Mouse (Mus musculus) urinary bladder, postnatal 14 days (tissue): ENCODE results near the gene Shisal1.
A peak's percentile ranks its signal among the peaks of the same experiment; 100 is the strongest.

Experiments used
- DNase-seq: peaks from one replicate; pipeline ENCODE4 v3.0.0; 2021; ENCODE audit warnings: low spot score

Shisal1 gene

DNA sequence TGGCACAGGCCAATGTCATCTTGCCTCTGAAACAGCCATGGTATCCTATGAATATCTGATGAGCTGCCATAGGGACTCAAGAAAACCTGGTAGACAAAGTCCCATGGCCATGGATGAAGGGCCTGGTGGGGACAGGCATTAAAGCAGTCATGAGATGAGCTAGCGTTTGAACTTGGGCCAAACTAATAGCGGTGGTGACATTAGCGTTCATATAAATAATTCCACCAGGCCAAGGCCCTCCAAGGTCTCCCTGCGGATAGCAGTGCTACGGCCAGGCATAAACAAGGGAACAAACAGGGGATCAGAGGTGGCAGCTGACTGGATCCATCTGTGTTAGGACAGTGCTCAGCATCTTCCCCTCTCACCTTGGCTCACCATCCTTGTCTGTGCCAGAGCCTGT, 21.2 kb downstream of the Shisal1 start:
- DNase-seq, result no peak

DNA sequence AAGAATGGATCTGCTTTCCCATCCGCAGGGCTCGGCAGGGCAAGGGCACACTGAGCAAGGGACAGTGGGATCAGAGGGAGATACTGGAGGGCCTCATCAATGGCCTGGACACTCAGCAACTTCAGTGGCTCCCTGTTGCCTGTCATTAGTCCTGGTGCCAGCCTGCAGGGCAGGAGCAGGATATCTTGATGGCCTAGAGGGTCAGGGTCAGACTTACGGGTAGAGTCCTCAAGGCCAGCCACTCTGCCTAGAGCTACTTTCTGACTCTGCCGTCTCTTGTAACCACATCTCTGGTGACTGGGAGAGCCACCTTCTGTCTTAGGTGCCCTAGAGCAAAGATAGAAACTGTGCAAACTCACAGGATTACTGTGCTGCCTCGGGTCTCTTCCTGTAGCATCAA, 23.1 kb downstream of the Shisal1 start:
- DNase-seq, result no peak

DNA sequence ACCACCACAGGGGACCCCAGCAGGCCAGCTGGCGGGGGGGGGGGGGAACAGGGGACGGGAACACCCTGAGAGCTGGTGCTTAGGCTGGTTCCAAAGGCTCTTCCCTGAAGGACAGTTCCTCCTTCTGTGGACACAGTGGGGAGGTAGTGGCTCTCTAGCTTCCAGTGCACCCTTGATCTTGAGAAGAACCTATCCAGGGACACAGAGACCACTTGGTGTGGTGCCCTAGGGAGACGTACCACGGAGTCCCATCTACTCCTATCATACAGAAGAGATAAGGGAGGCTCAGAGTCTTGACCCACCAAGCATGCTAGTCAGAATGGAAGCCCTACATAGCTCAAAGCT, 28.7 kb downstream of the Shisal1 start:
- DNase-seq, result no peak

DNA sequence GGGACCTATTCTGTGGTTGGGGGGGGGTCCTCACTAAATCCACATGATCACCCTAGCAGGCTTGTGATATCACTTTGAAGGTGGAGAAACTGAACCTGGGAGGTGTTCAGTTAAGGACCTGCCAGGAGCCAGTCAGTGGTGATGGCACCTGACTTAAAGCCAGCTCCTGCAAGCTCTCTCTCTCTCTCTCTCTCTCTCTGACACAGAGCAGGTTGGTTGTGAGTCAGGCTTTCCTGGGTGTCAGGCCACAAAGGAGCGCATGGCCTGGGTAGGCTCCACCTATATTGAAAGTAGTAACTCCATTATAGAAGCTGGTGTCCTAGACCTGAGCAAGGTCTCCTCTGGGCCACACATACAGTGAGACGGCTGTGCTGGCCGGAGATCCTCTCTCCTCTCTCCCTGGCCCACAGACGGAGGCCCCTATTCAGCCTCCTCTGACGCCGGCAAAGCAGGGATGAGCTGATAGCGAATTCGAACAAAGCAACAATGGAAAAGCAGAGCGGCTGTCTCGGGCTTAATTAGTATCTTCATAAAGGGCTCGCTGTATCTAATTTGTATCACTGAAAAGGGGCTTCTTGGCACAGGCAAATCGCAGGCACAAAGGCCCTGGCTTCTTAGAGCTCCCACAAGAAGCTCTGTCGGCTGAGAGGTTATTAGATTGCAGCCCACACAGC, 29.2 kb downstream of the Shisal1 start:
- DNase-seq, result no peak

DNA sequence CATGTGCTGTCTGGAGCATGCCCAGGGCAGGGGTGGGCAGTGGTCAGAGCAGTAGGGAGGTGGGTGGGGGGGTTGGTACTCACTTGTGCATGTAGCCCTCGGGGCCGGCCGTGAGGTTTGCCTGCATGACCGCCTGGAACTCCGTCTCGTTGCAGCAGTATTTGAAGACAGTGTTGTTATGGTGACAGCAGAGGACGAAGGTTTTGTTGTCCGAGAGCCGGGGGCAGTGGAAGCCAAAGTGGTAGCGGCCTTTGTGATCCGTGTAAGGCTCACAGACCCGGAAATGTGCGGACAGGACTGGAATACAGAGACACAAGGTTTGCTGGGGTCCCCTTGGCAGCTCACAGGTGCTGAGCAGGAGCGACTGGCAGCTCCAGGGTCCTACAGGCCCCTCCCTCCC, 29.9 kb downstream of the Shisal1 start:
- DNase-seq, result no peak

DNA sequence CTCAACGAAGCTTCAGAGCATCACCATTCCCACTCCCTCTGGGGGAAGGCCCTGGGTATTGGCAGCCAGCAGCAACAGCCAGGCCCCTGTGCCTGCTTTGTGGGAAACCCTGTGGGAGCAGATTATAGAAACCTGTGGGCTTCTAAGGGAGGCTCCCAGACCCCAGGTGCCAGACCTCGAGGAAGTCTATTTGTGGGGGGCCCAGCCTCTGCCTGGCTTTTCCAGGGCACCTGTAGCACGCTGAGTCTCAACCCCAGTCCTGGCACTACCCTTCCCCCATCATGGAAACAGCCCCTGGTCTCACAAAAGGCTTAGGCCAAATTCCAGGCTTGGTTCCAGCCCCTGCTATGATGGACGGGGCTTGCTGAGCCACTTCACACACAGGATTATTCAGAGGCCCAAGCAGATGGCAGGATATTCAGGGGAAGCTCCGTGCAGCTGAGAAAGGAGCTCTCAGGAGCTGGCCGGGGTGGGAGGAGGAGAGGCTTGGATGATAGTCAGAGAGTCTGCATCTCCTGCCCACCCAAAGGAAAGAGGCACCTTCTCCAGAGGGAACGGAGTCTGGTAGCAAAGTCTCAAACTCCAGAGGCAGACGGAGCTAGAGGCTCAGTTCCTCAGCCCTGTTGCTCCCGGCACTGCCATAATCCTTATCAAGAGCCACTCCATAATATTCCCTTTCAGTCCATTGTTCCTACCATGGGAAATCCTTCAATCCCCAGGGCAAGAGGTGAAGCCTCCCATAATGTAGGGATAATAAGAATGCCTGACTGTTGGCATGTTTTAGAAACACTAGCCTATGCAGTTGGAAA, 32.7 kb downstream of the Shisal1 start:
- DNase-seq, result no peak

DNA sequence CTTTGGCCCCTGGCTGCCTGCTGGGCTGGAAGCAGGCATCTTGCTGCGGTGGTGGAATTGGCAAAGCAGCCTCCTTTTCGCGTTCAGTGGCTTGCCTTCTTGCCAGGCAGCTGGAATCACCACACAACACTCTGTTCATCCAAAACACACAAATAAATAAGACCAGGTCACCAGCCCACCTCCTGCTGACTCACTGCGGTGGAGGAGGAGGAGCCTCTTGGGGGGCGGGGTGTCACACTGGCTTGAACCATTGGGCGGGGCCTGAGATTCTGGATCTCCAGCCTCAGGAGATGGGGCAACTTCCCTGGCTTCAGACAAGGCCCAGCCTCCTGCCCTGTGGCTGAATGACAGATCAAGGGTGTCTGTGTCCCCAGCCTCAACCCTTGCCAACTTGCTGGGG, 34.5 kb downstream of the Shisal1 start:
- peak; percentile 86 for DNase-seq

DNA sequence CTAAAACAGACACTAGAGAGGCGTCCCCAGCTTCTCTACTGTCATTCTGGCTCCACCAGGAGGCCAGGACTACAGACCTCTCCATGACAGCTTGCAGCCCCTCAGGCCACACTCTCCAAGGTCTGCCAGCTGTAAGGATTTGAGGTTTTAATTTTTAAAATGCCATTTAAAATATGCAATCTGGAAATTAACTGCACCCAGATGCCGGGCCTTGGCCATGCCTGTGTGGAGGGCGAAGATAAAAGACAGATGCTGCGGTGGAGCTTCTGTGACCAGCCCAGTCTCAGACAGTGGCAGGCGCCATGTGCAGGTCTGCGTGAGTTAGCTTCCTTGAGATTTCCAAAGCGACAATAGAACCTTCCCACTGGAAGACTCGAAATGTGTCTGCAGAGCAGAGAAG, 36.8 kb downstream of the Shisal1 start:
- DNase-seq, result no peak

DNA sequence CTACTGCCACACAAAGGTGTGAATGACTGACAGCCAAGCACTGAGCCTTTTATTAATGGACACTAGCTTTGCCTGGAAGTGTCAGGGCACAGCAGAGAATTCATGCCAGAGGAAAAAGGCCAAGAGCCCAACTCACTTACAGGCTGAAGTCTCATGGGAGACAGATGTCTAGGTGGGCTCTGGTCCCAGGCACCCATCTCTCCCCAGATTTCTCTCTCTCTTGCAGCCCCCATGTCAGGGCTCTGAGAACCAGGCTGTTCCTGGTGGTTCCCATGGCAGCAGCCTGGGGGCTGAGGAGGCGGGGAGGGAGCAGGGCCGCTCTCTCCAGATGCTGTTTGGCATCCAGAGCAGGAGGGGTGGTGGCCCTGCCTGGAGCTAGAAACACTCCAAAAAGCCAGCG, 38.3 kb downstream of the Shisal1 start:
- DNase-seq, result no peak

DNA sequence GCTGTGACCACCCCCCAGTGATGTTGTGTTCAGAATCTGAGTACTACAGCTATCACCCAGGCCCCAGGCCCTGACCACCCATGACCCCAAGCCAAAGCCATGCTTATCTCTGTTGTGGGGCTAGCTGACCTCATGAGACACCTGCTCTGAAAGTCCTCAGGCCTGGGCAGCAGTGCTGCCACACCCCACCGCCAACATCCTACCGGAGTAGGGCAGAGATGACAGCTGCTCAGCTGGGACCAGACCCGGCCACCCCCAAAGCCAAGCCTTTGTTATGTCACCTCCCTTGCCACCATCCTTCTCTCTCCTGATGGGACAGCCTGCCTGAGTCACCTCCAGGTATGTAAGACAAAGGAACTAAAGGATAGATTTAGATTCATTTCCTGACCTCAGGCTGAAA, 41.1 kb downstream of the Shisal1 start:
- no peak for DNase-seq

DNA sequence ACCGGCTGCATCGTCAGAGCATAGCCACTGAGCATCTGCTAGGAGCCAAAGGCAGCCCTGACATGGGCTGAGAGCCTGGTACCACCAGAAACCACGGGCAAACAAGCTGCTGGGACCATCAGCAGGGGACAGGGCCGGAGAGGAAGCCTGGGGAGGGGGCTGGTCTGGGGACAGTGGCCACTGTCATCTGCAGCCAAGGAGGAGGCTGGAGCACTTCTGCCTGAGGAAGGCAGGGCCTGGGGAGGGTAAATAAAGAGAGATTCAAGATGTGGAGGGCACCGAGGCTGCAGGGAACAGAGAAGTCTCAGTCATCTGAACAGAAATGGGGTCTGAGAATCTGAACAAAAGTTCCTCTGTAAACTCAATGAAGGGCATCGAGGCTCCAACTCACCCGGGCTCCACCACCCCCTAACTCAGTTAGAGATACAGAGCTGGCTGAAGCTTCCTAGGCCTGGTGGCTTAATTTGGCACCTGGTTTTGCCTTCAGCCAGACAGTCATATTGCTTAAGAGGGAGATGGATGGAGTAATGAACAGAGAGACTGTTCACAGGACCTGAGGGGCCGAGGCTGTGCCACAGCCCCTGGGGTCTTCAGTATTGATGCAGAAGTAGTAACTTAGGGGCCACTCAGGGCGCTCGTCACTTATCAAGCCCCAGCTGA, 43.3 kb downstream of the Shisal1 start:
- no peak for DNase-seq

DNA sequence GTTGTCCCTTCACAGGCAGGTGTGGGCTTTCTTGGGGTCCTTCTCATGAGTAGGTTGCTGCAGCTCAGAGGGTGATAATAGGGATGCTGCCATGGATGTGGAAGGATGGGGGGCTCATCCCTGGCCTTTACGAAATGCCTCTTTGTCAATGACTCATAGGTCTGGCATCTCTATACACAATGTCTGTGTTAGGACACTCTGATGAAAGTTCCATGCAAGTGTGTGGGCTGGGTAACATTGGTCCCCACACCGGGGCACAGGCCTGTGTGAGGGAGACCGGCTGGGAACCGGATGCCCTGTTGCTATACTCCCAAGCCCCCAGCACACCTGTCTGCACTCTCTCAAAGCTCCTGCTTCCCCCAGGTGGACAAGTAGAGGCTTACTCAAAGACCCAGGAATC, 48.3 kb downstream of the Shisal1 start:
- no peak for DNase-seq

DNA sequence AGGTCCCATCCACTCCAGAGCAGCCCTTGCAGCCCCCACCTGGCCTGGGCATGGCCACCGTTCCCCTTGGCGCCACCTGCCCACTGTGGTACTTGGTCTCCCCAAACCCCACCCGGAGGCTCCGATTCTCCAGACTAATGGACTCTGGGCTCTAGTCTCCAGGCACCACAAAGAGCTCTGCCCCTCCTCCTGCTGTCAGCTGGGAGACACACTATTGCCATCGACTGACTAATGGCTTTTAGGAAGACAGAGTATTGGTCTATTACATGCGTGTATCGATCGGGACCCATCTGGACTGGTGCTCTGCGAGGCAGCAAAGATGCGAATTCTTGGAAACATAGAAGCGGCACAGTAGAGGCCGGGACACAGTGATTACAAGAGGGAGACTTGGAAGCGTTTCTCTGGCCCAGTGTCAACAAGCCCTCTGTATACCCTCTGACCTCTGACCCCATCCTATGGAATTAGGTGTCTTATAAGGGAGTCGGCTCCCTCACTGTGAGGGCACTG, 49.2 kb downstream of the Shisal1 start:
- DNase-seq, result no peak

DNA sequence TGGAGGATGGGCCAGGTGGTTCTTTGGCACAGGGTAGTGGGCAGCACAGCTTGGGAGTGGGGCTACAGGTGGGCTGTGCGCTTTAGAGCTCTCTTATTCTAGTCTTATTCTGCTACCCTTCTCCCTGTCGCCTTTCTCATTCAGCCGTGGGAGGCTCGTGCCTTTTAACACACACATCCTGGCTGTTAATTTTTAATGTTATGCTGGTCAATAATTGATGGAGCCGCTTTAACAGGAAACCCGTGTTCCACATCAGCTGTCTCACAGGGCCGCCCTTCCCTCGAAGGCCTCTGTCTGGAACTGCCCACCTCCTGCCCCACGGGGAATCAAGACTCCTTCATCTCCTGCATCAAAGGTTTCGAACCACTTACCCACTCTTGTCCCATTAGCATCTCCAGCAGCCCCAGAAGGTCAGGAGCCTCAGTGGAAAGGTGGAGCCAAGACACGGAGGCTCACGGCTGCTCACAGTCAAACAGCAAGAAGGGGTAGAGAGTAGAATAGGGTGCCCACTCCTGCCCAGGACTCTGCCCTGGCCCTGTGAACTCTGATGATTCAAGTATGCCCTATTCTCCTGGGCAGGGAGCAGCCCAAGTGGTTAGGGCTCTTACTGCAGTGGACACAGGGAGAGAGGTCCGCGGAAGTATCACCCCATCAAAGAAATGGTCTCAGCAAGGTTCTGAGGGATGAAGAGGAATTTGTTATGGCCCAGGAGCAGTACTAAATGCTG, 51.4 kb downstream of the Shisal1 start:
- no peak for DNase-seq

DNA sequence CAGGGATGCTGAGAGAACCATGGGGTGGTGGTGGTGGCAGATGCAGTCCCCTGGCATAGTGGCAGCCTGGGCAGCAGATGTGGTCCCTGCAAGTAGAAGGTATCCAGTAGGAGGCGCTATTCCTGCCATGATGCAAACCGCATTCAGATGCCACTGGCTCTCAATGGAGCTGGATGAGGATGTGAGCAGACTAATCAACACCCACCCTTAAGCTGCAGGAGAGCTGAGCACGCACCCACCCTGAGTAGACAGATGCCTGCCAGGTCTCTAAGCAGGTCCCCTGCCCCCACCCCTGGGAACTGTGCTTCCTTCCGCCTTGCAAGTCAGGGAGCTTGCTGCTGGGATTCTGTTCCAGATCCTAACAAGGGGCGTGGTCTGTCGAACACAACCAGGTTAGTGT, 53.6 kb downstream of the Shisal1 start:
- no peak for DNase-seq

DNA sequence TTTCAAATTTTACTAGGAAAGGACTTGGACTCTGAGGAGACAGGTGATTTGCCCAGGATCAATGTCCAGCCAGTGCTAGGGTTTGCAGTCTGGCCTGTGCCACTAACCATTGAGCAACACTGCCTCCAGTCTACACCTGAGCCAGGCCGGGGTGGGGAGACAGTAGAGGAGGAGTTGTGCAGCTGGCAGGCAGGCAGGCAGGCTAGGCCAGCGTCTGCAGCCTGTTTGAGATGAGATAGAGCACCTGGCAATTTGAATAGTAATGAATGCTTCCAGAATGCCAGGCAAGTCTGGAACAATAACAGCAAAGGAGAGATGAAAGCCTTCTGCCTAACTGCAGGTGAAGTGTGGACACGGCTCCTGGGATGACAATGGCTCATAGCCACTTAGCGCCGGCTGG, 54.1 kb downstream of the Shisal1 start:
- DNase-seq, result no peak

DNA sequence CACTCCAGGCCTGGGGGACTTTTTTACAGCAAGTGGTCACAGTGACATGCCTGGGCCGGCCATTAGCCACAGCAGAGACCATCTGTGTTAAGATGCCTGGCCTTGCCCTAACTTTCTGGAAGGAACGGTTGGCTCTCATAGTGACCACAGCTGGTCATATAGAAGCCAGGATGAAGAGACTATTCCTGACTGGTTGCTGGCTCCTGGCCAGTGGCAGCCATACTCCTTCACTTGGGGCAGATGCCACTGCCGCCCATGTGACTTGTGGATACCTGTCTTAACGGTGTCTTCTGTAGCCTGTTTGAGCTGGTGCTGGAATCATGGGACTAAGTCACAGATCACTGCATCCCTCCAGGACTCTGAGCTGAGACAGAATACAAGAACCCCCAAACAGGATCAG, 54.8 kb downstream of the Shisal1 start:
- DNase-seq, result no peak

DNA sequence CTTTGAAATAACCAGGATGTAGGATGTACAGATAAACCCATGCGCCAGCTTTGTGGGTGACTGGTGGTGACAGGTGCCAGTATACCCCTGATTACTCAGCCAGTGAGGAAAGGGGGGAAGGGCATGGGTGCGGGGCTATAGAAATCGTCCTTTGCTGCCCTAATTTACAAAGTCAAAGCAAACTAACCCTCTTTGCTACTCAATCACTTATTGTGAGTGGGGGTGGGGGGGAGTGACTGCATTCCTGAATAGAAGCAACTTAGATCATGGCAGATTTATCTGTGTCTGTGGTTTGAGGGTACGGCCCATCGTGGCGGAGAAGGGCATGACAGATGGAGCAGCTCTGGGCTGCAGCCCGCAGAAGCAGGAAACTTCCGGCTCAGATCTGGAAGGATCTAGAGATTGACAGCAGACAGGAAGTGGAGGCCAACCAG, 58.2 kb downstream of the Shisal1 start:
- DNase-seq, result no peak

DNA sequence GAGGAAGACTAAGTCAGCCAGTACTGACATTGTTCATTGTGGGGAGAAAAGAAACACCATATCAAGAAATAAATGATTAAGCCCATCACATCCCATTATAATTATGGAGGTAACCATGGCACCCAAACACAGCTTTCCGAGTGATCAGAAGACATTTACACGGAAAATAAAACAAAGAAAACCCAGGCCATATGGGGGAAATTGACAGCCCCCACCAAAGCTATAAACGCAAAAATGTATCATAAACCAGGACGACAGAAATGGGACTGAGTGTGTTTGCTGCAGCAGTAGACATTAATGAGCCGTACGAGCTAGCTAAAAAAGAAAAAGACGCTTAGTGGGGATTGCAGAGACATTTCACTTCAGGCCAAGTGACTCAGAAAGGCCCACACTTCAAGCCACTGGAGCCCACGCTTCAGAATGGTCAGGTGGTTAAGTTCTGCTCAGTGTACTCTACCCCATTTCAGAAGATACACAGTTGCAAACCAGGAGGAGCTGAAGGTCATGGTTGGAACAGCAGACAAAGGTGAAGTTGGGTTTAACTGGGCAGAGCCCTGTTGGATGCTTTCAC, 60.8 kb downstream of the Shisal1 start:
- no peak for DNase-seq

DNA sequence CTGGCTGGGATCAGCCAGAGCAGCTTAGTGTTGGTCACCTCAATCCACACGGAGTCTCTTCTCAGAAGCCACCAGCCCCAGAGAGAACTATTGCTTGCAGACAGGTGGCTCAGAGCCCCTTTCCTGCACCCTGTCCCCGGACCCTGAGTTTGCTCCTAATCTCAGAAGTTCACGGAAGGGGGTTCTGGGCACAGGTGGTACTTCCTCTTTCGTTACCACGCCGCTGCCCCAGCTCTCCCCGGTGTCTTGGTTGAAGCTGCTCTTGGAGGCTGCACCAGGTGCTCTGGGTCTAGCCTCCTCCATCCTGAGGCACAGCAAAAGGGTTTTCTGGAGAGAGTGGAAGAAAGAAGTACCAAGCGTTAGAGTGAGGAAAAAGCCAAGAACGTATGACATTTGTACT, 62.8 kb downstream of the Shisal1 start:
- no peak for DNase-seq

DNA sequence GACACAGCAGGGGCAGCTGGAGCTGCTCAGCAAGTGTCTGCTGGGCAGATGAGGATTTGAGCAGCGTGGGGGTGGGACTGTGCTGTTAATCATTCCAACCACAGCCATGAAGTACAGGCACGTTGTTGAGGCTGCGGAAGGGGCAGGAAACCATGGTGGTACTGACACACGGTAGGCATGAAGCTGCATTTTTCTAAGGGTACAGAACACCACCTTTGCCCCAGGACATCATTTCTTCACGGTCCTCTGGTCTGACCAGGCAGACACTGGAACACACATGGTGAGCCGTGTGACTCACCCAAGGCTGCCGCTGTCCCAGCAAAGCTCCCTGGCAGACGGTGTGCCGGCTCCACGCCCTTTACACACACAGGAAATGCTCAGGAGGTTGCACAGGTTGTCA, 66.7 kb downstream of the Shisal1 start:
- peak; percentile 72 for DNase-seq

DNA sequence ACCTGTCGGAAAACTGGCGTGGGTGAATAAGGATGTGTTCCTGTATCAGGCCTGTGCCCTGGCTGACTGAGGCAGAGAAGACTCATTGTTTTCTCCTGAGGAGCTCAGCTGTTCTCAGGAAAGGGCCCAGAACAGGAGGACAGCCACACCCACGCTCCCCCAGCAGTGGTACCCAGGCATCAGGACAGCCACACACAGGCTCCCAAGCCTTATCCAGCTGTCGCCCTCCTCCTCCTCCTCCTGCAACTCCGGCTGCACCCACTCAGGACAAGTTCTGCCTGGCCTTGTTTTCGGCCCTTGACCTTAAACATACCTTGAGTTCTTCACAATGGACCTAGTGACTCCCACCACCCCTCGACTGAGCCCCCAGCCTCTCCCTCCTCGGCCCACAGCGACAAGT, 68.2 kb downstream of the Shisal1 start:
- DNase-seq, result no peak
